In the genomic region with DNA sequence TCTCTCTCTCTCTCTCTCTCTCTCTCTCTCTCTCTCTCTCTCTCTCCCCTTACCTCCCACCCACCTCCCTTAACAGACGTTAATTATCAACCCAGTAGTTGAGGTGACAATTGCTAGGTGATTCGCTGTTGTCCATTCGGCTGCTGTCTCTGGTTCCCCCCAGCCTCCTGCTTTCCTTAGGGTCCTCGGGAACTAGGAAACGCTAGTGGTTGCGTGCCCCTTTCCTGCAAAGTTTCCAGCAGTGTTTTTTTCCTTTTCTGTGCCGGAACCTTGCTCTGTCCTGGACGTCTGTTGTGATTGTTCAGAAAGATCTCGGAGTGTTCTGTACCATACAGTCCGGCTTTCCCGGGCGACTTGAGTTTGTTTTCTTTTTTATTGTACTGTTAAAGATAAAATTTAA, we compare ENCODE assay signal across 11 mouse cellular contexts. TPM values are rescaled to one million over a fixed set of nuclear protein-coding genes. Genes with fewer than 3 reads are reported as not detected.
A peak's percentile ranks its signal among the peaks of the same experiment; 100 is the strongest.
DNase-seq lines count a peak whose midpoint lies in the region; ATAC-seq lines count a peak whose summit lies in the region.
"Had no signal": no experiment of that assay in that cellular context is flagged by ENCODE, and none has a peak within 500 bp of the region (broad histone marks: within the 10 kb centered on the region; RNA-seq: fewer than 3 reads in every experiment).

No protein-coding gene starts in this region.

- no peak overlapping the region for H3K4me2 ChIP-seq in forebrain, embryonic 12.5 days
- no peak overlapping the region for H3K4me2 ChIP-seq in forebrain, embryonic 13.5 days
- H3K4me2 ChIP-seq in kidney, embryonic 15.5 days = peak overlapping the region; percentile 64
- H3K4me2 ChIP-seq in embryonic facial prominence, embryonic 11.5 days (ENCODE audit: low read depth, low read length) = peak overlapping the region; percentile 57

- H3K36me3 ChIP-seq in forebrain, embryonic 12.5 days (replicated peaks) = no peaks in the 10 kb centered on the region
- no peaks in the 10 kb centered on the region for H3K36me3 ChIP-seq in forebrain, embryonic 13.5 days (ENCODE audit: poor library complexity, severe bottlenecking)
- no peaks in the 10 kb centered on the region for H3K36me3 ChIP-seq in kidney, embryonic 15.5 days
- H3K36me3 ChIP-seq in embryonic facial prominence, embryonic 11.5 days (replicated peaks; ENCODE audit: control insufficient read depth, insufficient read depth, low read depth, low read length) = no peaks in the 10 kb centered on the region

- 0 out of 2 replicates have a peak overlapping the region, but pooled peaks have one; percentile 8 for H3K4me3 ChIP-seq in forebrain, embryonic 12.5 days (replicated peaks)
- no peak overlapping the region for H3K4me3 ChIP-seq in forebrain, embryonic 13.5 days
- H3K4me3 ChIP-seq in kidney, embryonic 15.5 days (replicated peaks) = peak overlapping the region; percentile 20
- peak overlapping the region; percentile 49 for H3K4me3 ChIP-seq in embryonic facial prominence, embryonic 11.5 days (ENCODE audit: low read depth, low read length)

- WGBS in forebrain, embryonic 12.5 days = 1% methylated on average over 12 of the region's 12 CpGs
- under 1% methylated on average over 12 of the region's 12 CpGs for WGBS in forebrain, embryonic 13.5 days
- WGBS in kidney, embryonic 15.5 days = 1% methylated on average over 12 of the region's 12 CpGs
- WGBS in embryonic facial prominence, embryonic 11.5 days = under 1% methylated on average over 12 of the region's 12 CpGs

- H3K27ac ChIP-seq in forebrain, embryonic 12.5 days = no peak overlapping the region
- H3K27ac ChIP-seq in forebrain, embryonic 13.5 days = no peak overlapping the region
- no peak overlapping the region for H3K27ac ChIP-seq in kidney, embryonic 15.5 days
- peak overlapping the region; percentile 23; the same call in 1 of the 2 replicates for H3K27ac ChIP-seq in embryonic facial prominence, embryonic 11.5 days (replicated peaks; ENCODE audit: low read depth, low read length)
- H3K27ac ChIP-seq: gastrocnemius, adult 2 months had no signal

- H3K27me3 ChIP-seq in forebrain, embryonic 12.5 days = peaks cover 89% of the 10 kb centered on the region
- H3K27me3 ChIP-seq in forebrain, embryonic 13.5 days = peaks cover 92% of the 10 kb centered on the region
- H3K27me3 ChIP-seq in kidney, embryonic 15.5 days = peaks cover 94% of the 10 kb centered on the region
- peaks cover 52% of the 10 kb centered on the region for H3K27me3 ChIP-seq in embryonic facial prominence, embryonic 11.5 days (ENCODE audit: control insufficient read depth, insufficient read depth, low read length)

- no peaks in the 10 kb centered on the region for H3K9me3 ChIP-seq in forebrain, embryonic 12.5 days
- H3K9me3 ChIP-seq in forebrain, embryonic 13.5 days (replicated peaks) = no peaks in the 10 kb centered on the region
- H3K9me3 ChIP-seq in kidney, embryonic 15.5 days (replicated peaks) = no peaks in the 10 kb centered on the region
- no peaks in the 10 kb centered on the region for H3K9me3 ChIP-seq in embryonic facial prominence, embryonic 11.5 days (replicated peaks; ENCODE audit: control insufficient read depth, low read length)

- DNase-seq in kidney, postnatal 36 days = no peak
- no peak for DNase-seq in embryonic facial prominence, embryonic 11.5 days (ENCODE audit: low spot score)
- DNase-seq in neural tube, embryonic 10.5 days (ENCODE audit: extremely low spot score, low spot score) = peak; percentile 57
- no peak for DNase-seq in cerebellum, adult 9-10 months
- no peak for DNase-seq in right cerebral cortex, postnatal 25 days
- DNase-seq: adrenal gland, adult 8-10 months; gastrocnemius, adult 2 months had no signal

- no peak overlapping the region for H3K9ac ChIP-seq in forebrain, embryonic 12.5 days
- H3K9ac ChIP-seq in forebrain, embryonic 13.5 days = no peak overlapping the region
- H3K9ac ChIP-seq in kidney, embryonic 15.5 days = no peak overlapping the region
- H3K9ac ChIP-seq in embryonic facial prominence, embryonic 11.5 days (replicated peaks; ENCODE audit: low read length) = peak overlapping the region; percentile 56

- no peak for ATAC-seq in forebrain, embryonic 12.5 days (ENCODE audit: low FRiP score)
- no peak for ATAC-seq in forebrain, embryonic 13.5 days
- no peak for ATAC-seq in kidney, embryonic 15.5 days (replicated peaks; ENCODE audit: low FRiP score)
- ATAC-seq in embryonic facial prominence, embryonic 11.5 days (replicated peaks; ENCODE audit: insufficient number of reproducible peaks, low FRiP score, low TSS enrichment, low read depth) = no peak

- peaks cover 26% of the 10 kb centered on the region for H3K4me1 ChIP-seq in forebrain, embryonic 12.5 days
- H3K4me1 ChIP-seq in forebrain, embryonic 13.5 days = peaks cover 22% of the 10 kb centered on the region
- H3K4me1 ChIP-seq in kidney, embryonic 15.5 days = peaks cover 34% of the 10 kb centered on the region
- H3K4me1 ChIP-seq in embryonic facial prominence, embryonic 11.5 days (ENCODE audit: control insufficient read depth, insufficient read depth, low read length) = peaks cover 6% of the 10 kb centered on the region

RNA-seq across cellular contexts. Expression of gene Pax9, which starts 6.2 kb away (rescaled TPM):
- polyA plus RNA-seq in forebrain, embryonic 12.5 days (2016; fragmentation: Nextera tagmentation; extraction: Ambion mirVana) = 1.1 and 1.2 TPM in 2 replicates
- polyA plus RNA-seq in forebrain, embryonic 13.5 days (2015; fragmentation: Nextera tagmentation; extraction: Ambion mirVana) = not detected in 2 replicates
- polyA plus RNA-seq in kidney, embryonic 15.5 days (2015; fragmentation: Nextera tagmentation; extraction: Ambion mirVana) = 0.13 and 0.14 TPM in 2 replicates
- polyA plus RNA-seq in embryonic facial prominence, embryonic 11.5 days (2014; fragmentation: Nextera tagmentation; extraction: Ambion mirVana) = 10.5 and 11.9 TPM in 2 replicates
- polyA plus RNA-seq: urinary bladder, adult 2 months had no signal

Comparison
In these comparisons a context has a peak if more than half of its experiments do, and no peak if none do; other contexts are left out.
1. H3K4me2 ChIP-seq: peak in kidney, embryonic 15.5 days (single experiment) and embryonic facial prominence, embryonic 11.5 days (single experiment); none in forebrain, embryonic 12.5 days (single experiment) and forebrain, embryonic 13.5 days (single experiment).